Mouse (Mus musculus) G1E (cell line): ENCODE data around the gene Myo10. TPM values are rescaled to one million over a fixed set of nuclear protein-coding genes. Genes with fewer than 3 reads are reported as not detected.

Source experiments
- ATAC-seq: 2 replicates; pipeline ENCODE4 v1.8.0; 2016; ENCODE audit warnings: mild to moderate bottlenecking; ENCODE audit not compliant: insufficient number of reproducible peaks, poor library complexity, low FRiP score, severe bottlenecking; ENCODE audit errors: extremely low read depth
- DNase-seq: peaks from one replicate; pipeline ENCODE4 v3.0.0; 2012; ENCODE audit warnings: low spot score
- H3K27me3 ChIP-seq: 2 replicates; pipeline ENCODE4 v1.6.1; 2012; ENCODE audit warnings: mild to moderate bottlenecking, low read length, inconsistent platforms; ENCODE audit not compliant: insufficient read depth
- H3K36me3 ChIP-seq: replicated peaks from 2 replicates; pipeline ENCODE3; 2012; ENCODE audit warnings: mild to moderate bottlenecking, inconsistent platforms
- H3K4me1 ChIP-seq: 2 replicates; pipeline ENCODE4 v1.6.1; 2012; ENCODE audit warnings: low read depth, low read length, inconsistent platforms, mixed read lengths; ENCODE audit not compliant: insufficient read depth
- H3K4me3 ChIP-seq: 2 replicates; pipeline ENCODE4 v1.5.1; 2012; ENCODE audit warnings: low read depth, mild to moderate bottlenecking, inconsistent platforms, low read length, moderate library complexity, mixed read lengths
- H3K9me3 ChIP-seq: replicated peaks from 2 replicates; pipeline ENCODE4 v1.6.1; 2012; ENCODE audit warnings: inconsistent platforms
- CTCF ChIP-seq: IDR thresholded peaks from 2 replicates; pipeline ENCODE4 v1.5.1; 2012; ENCODE audit warnings: low read depth, low read length, inconsistent platforms, mixed read lengths
- GATA1 ChIP-seq: IDR thresholded peaks from 2 replicates; pipeline ENCODE4 v1.6.1; 2012; ENCODE audit warnings: borderline replicate concordance, low read length, inconsistent platforms, mixed read lengths
- GATA2 ChIP-seq: IDR thresholded peaks from 2 replicates; pipeline ENCODE4 v1.6.1; 2012; ENCODE audit warnings: low read depth, low read length, inconsistent platforms, borderline replicate concordance
- POLR2AphosphoS5 ChIP-seq: IDR thresholded peaks from 2 replicates; pipeline ENCODE4 v1.6.1; 2012; ENCODE audit warnings: low read depth, low read length, inconsistent platforms; ENCODE audit not compliant: insufficient replicate concordance
- TAL1 ChIP-seq: conservative IDR thresholded peaks from 2 replicates; pipeline ENCODE4 v1.6.1; 2012; ENCODE audit warnings: low read depth, low read length, inconsistent platforms, mixed read lengths
- polyA plus RNA-seq: library from polyadenylated mRNA; stranded (reverse); fragments of >175 nt; gene quantifications from 2 replicates; pipeline ENCODE4 v1.2.3, GENCODE M21; 2012
- total RNA-seq, 2 experiments: library from RNA; stranded (forward) in 1 of 2; stranded (reverse) in 1 of 2; fragments of 200-1000 nt in 1 of 2; fragments of >200 nt in 1 of 2; fragmentation: Nextera tagmentation in 1 of 2; gene quantifications; 2 replicates each; pipeline ENCODE4 v1.2.3; 2014 to 2017

The Myo10 gene
- total and polyA plus RNA-seq, 3 experiments: 0.11 to 1.7 TPM; not detected in 1

- ATAC-seq: no peak
- H3K9me3 ChIP-seq: peaks cover 54% of the 10 kb centered on the region
Measured at GRCm38 (mm10) chr15:25764653-25765352, 142.5 kb downstream of the Myo10 start.

DNA sequence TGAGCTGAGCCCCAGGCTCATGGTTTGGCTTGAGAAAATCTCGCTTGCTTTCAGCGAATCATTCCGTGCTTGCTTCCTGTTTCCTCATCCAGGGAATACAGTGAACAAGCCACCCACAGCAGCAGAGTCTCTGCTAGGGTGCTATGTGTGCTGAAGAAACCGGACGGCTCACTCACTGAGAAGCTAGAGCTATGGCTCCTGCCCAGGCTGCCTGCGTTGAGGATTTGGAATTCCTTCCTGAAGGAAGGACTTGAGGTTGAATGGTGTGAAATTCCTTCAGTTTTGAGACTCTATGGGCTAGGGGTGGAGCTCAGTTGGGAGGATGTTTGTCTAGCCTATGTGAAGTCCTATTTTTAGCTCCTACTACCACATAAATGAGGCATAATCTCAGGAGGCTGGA, 145.5 kb downstream of the Myo10 start:
- Histone ChIP-seq H3K4me3 (no peak overlapping the region), H3K27me3 (no peaks in the 10 kb centered on the region), H3K36me3 (no peaks in the 10 kb centered on the region), H3K4me1 (no peaks in the 10 kb centered on the region), H3K9me3 (peaks cover 54% of the 10 kb centered on the region)
- DNase-seq (no peak), ATAC-seq (no peak)
- TF ChIP-seq CTCF (no peak), GATA1 (no peak), GATA2 (no peak), TAL1 (no peak), POLR2AphosphoS5 (no peak)

More at GRCm38 (mm10) chr15:25764653-25765352, 142.5 kb downstream of the Myo10 start:
- no peaks in the 10 kb centered on the region for H3K27me3 ChIP-seq
- TF ChIP-seq GATA2 (no peak), GATA1 (no peak), POLR2AphosphoS5 (no peak), CTCF (no peak), TAL1 (no peak)
- H3K4me3 ChIP-seq: no peak overlapping the region
- no peaks in the 10 kb centered on the region for H3K36me3 ChIP-seq
- no peak for DNase-seq
- H3K4me1 ChIP-seq: no peaks in the 10 kb centered on the region

DNA sequence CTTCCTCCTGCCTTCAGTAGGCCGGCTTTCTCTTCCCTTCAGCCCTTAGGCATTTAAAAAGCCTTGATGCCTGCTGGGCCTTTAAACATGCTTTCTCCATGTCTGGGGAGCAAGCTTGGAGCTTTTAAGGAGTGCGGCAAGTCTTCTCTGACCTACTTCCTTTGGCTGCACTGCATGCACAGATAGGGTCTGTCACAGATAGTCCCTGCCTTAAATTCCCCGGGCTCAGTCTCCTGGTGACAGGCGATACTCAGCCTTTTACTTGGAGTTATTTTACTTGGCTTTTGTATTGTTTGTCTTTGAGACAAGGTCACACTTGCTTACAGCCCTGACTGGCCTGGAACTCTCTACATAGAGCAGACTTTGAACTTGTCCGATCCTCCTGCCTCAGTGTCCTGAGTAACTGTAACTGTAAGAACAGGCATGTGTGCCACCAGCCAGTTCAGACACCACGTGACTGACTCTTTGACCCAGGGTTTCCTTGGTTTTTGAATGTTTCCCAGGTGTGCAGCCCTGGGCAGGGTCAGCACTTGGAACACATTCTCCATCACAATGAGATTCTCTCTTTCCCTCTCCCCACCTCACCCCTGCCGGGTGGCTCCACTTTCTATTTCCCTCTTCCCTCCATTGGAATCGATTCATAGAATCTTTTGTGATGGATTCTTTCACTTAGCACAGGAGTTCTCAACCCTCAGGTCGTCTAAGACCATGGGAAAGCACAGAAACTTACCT, 147.4 kb downstream of the Myo10 start:
- ATAC-seq: no peak
- no peak overlapping the region for H3K4me3 ChIP-seq
- DNase-seq: no peak
- H3K9me3 ChIP-seq: peaks cover 42% of the 10 kb centered on the region
- H3K27me3 ChIP-seq: no peaks in the 10 kb centered on the region
- no peaks in the 10 kb centered on the region for H3K4me1 ChIP-seq
- TF ChIP-seq POLR2AphosphoS5 (no peak), GATA2 (no peak), CTCF (no peak), GATA1 (no peak), TAL1 (no peak)
- H3K36me3 ChIP-seq: no peaks in the 10 kb centered on the region

DNA sequence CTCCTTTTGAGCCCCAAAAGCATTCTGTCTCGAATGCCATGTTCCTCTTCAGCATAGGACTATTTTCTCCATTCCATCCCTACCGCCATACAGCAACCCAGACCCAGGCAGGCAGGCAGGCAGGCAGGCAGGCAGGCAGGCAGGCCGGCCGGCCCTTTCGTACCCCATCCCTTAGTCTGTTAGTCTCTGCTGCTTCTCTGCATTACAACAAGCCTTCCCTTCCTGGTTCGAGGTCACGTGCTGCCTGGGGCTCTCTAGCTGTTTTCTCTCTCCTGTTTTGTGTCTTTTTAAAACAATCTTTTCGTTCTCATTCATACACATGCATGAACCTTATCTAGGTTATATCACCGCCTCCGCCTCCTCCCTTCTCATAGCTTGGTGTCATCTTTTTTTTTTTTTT, 149.5 kb downstream of the Myo10 start:
- Histone ChIP-seq H3K4me3 (no peak overlapping the region), H3K4me1 (no peaks in the 10 kb centered on the region), H3K36me3 (no peaks in the 10 kb centered on the region), H3K27me3 (no peaks in the 10 kb centered on the region), H3K9me3 (peaks cover 40% of the 10 kb centered on the region)
- ATAC-seq: no peak
- no peak for TF ChIP-seq CTCF
- no peak for TF ChIP-seq GATA1
- no peak for TF ChIP-seq GATA2
- no peak for TF ChIP-seq TAL1
- TF ChIP-seq POLR2AphosphoS5: no peak
- no peak for DNase-seq

DNA sequence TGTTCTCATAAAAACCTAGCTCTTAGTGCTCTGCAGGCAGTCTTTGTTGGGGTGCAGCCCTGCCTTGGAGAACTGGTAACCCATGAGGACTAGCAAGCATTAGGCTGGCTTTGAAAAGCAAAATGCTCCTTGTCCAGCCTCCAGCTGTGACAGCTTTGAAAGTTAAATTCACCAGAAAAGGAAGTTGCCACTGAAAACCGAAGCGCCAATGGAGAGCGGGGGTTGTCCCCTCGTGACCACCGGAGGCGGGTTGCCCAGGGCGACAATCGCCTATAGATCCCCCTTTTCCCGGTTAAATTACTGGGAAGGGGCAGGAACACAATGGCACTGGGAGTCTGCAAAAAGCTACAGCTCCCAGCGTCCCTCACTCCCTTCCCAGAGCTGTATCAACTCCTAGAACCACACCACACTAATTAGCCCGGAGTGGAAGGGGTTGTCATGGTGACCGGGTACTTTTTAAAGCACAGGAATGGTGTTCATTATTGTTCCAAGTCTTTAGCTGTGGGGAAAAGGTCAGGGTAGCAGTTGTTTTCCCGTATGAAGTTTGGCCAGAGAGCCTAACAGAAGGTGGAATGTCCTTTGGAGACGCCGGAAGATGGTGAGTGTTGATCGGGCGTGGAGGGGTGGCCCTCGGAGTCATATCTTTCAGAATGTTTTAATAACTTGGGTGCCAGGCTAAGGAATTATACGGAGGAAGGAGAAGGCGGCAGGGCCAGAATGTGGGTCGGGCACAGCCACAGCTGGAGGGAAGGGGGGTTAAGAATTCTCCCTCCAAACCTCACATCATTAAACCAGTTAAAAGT, 151.6 kb downstream of the Myo10 start:
- Histone ChIP-seq H3K4me3 (no peak overlapping the region), H3K36me3 (no peaks in the 10 kb centered on the region), H3K9me3 (peaks cover 45% of the 10 kb centered on the region), H3K4me1 (no peaks in the 10 kb centered on the region), H3K27me3 (no peaks in the 10 kb centered on the region)
- DNase-seq (no peak), ATAC-seq (no peak)
- TF ChIP-seq TAL1: no peak
- no peak for TF ChIP-seq GATA2
- TF ChIP-seq POLR2AphosphoS5: no peak
- no peak for TF ChIP-seq GATA1
- no peak for TF ChIP-seq CTCF

DNA sequence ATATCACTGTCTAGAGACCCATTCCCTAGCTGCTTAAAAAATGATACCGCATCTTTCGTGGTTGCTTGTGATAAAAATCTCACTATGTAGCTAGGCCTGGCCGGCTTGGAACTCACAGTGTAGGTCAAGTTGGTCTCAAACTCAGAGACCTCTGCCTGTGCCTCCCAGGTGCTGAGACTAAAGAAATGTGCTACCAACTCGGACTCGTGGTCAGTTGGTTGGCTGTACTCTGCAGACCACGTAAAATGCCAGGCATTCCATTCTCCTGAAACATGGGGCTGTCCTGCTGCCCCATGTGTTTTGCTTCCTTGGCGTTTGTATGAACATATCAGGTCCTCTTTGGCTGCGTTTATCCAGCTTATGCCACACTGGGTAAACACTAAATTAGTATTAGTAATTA, 156.6 kb downstream of the Myo10 start:
- no peak overlapping the region for H3K4me3 ChIP-seq
- H3K36me3 ChIP-seq: no peaks in the 10 kb centered on the region
- H3K4me1 ChIP-seq: no peaks in the 10 kb centered on the region
- no peaks in the 10 kb centered on the region; the same call in 1 of the 2 replicates for H3K27me3 ChIP-seq
- DNase-seq: no peak
- H3K9me3 ChIP-seq: peaks cover 56% of the 10 kb centered on the region
- no peak for ATAC-seq
- TF ChIP-seq POLR2AphosphoS5: no peak
- no peak for TF ChIP-seq CTCF
- no peak for TF ChIP-seq GATA1
- no peak for TF ChIP-seq GATA2
- no peak for TF ChIP-seq TAL1
